In genomic region chr11:71847684-71848367, GRCm38 (mm10) we compare ENCODE assay signal across 8 mouse cellular contexts.
A peak's percentile ranks its signal among the peaks of the same experiment; 100 is the strongest.
DNase-seq lines count a peak whose midpoint lies in the region; ATAC-seq and TF ChIP-seq lines count a peak whose summit lies in the region.

No protein-coding gene starts in this region.

- no peak overlapping the region for H3K27ac ChIP-seq in hindbrain, postnatal 0 days
- no peak overlapping the region for H3K27ac ChIP-seq in hindbrain, embryonic 13.5 days
- no peak overlapping the region for H3K27ac ChIP-seq in stomach, postnatal 0 days (replicated peaks)

- no peak overlapping the region for H3K4me2 ChIP-seq in hindbrain, postnatal 0 days (ENCODE audit: low read depth, low read length)
- no peak overlapping the region for H3K4me2 ChIP-seq in hindbrain, embryonic 13.5 days
- H3K4me2 ChIP-seq in stomach, postnatal 0 days (replicated peaks; ENCODE audit: low read depth), result no peak overlapping the region

- no peaks in the 10 kb centered on the region for H3K27me3 ChIP-seq in hindbrain, postnatal 0 days (ENCODE audit: insufficient read depth, low read length)
- H3K27me3 ChIP-seq in hindbrain, embryonic 13.5 days, result no peaks in the 10 kb centered on the region
- no peaks in the 10 kb centered on the region for H3K27me3 ChIP-seq in stomach, postnatal 0 days (ENCODE audit: control insufficient read depth, insufficient read depth, low read length)

- no peaks in the 10 kb centered on the region for H3K4me1 ChIP-seq in hindbrain, postnatal 0 days (ENCODE audit: insufficient read depth, low read length)
- peaks cover 5% of the 10 kb centered on the region; the same call in 1 of the 2 replicates for H3K4me1 ChIP-seq in hindbrain, embryonic 13.5 days (replicated peaks)
- H3K4me1 ChIP-seq in stomach, postnatal 0 days (replicated peaks; ENCODE audit: control insufficient read depth, insufficient read depth), result no peaks in the 10 kb centered on the region

- no peak overlapping the region for H3K9ac ChIP-seq in hindbrain, postnatal 0 days (replicated peaks; ENCODE audit: low read length)
- H3K9ac ChIP-seq in hindbrain, embryonic 13.5 days, result no peak overlapping the region
- H3K9ac ChIP-seq in stomach, postnatal 0 days (ENCODE audit: low read length), result no peak overlapping the region

- DNase-seq in hindbrain, postnatal 0 days (ENCODE audit: low spot score), result peak; percentile 54
- peak; percentile 9 for DNase-seq in thymus, postnatal 0 days (ENCODE audit: low spot score)
- no peak for DNase-seq in thymus, postnatal 36 days
- DNase-seq in embryo, embryonic 10 days (ENCODE audit: low spot score), result peak; percentile 50
- DNase-seq in stomach, postnatal 0 days (ENCODE audit: low spot score), result no peak
- no peak for DNase-seq in layer of hippocampus, adult 8-10 months (ENCODE audit: low spot score in 2 of 2)
- no peak for DNase-seq in urinary bladder, postnatal 14 days (ENCODE audit: low spot score)

- no peaks in the 10 kb centered on the region for H3K36me3 ChIP-seq in hindbrain, postnatal 0 days (ENCODE audit: insufficient read depth, low read length)
- H3K36me3 ChIP-seq in hindbrain, embryonic 13.5 days, result no peaks in the 10 kb centered on the region
- no peaks in the 10 kb centered on the region for H3K36me3 ChIP-seq in stomach, postnatal 0 days (ENCODE audit: control insufficient read depth, insufficient read depth, low read length)

- no peak overlapping the region for H3K4me3 ChIP-seq in hindbrain, postnatal 0 days (ENCODE audit: low read length)
- H3K4me3 ChIP-seq in hindbrain, embryonic 13.5 days, result no peak overlapping the region
- H3K4me3 ChIP-seq in stomach, postnatal 0 days (ENCODE audit: low read depth, low read length), result no peak overlapping the region

- peak; percentile 77 for TF ChIP-seq CTCF in hindbrain, postnatal 0 days (IDR thresholded peaks at IDR 0.05; ENCODE audit: low read depth)
- peak; percentile 73 for TF ChIP-seq CTCF in stomach, postnatal 0 days (IDR thresholded peaks at IDR 0.05; ENCODE audit: low read depth)

- TF ChIP-seq EP300 in stomach, postnatal 0 days (optimal IDR thresholded peaks at IDR 0.05), result no peak

- 64% methylated on average over 9 of the region's 9 CpGs for WGBS in hindbrain, postnatal 0 days
- 64% methylated on average over 9 of the region's 9 CpGs for WGBS in hindbrain, embryonic 13.5 days
- 46% methylated on average over 9 of the region's 9 CpGs for WGBS in stomach, postnatal 0 days

- no peaks in the 10 kb centered on the region for H3K9me3 ChIP-seq in hindbrain, postnatal 0 days (ENCODE audit: low read length)
- no peaks in the 10 kb centered on the region for H3K9me3 ChIP-seq in hindbrain, embryonic 13.5 days
- H3K9me3 ChIP-seq in stomach, postnatal 0 days (ENCODE audit: control insufficient read depth, low read length), result no peaks in the 10 kb centered on the region

- ATAC-seq in hindbrain, postnatal 0 days, result no peak
- ATAC-seq in hindbrain, embryonic 13.5 days (ENCODE audit: low FRiP score), result no peak
- no peak for ATAC-seq in stomach, postnatal 0 days (ENCODE audit: low FRiP score, low TSS enrichment)

Comparison
In these comparisons a context has a peak if more than half of its experiments do, and no peak if none do; other contexts are left out.
1. DNase-seq: peak in hindbrain, postnatal 0 days (single experiment), thymus, postnatal 0 days (single experiment) and embryo, embryonic 10 days (single experiment); none in thymus, postnatal 36 days (0 of 2), stomach, postnatal 0 days (single experiment), layer of hippocampus, adult 8-10 months (0 of 2) and urinary bladder, postnatal 14 days (single experiment).